Mouse (Mus musculus): ENCODE measurements around the gene Crabp2.

Crabp2 gene

DNA sequence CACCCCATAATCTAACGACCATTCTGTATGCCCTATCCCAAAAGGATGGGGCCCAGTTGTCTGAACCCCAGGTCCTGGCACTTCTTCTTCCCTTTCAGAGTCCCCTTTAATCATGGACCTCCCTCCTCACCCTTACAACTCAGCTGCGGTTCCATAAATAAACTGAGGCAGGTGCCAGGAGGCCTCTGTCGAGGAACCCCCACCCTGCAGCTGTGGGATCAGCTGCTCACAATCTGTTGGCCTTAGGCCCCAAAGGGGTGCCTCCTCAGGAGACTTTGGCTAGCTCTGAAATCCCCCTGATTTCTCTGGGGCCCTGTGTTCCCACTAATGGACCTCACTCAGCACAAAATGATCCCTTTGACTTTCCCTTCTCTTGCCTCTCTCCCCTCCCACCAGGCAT, 35.6 kb downstream of the Crabp2 start:
- DNase-seq (ENCODE audit: low spot score in 2 of 2) = no peak

DNA sequence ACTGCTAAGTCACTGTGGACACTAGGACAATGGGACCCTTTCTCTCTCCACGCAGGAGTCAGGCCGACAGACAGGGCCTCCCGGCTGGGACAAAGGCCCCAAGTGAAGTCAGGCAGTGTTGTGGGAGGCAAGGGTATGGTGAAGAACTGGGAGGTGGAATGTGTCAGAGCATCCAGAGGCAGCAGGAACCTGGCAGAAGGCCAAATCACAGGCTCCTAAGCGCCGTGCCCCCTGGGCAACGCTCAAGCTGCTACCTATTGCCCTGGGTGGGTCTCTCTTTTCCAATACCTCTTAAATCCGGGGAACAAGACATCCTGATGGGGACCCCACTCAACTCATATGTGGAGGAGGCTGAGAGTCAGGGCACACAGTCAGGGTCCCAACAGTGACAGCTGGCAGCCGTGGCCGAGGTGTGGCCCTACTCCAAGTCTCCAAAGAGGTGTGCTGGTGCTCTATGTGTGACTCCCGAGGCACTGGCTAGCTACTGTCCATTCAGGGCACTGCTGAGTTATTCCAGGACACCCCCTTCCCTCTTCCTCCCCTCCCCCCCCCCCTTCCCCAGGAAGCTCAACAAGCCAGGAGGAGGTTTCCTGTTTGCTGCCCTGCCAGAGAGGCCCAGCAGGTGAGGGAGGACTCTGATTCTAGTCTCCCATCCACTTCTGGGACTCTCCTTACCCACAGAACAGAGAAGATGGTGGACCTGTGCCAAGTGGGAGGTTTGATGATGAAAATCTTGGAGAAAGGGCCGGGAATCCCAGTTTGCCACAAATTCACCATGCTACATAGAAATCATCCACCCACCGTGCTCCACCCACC, 37.2 kb downstream of the Crabp2 start:
- peak in 1 of 2 experiments; percentile 30 for DNase-seq (ENCODE audit: low spot score in 2 of 2)

DNA sequence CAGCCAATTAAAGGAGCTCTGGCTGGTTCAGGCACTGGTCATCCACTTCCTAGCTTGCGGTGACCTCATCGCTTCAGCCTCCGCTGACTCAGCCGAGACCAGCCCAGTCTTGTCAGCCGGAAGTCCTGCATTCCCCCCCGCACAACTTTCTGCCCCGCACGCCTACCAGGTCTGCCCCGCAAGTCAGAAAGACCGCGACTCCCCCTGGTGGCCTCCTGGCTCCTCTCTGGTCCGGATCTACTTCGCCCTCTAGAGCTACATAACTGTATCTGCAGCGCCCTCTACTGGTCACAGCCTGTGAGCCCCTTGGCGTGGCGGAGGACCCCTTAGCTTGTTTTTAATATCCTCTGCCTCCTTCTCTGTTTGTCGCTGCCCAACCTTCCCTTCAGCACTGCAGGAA, 38.4 kb downstream of the Crabp2 start:
- peak; percentile 90 to 94 for DNase-seq (ENCODE audit: low spot score in 2 of 2)

DNA sequence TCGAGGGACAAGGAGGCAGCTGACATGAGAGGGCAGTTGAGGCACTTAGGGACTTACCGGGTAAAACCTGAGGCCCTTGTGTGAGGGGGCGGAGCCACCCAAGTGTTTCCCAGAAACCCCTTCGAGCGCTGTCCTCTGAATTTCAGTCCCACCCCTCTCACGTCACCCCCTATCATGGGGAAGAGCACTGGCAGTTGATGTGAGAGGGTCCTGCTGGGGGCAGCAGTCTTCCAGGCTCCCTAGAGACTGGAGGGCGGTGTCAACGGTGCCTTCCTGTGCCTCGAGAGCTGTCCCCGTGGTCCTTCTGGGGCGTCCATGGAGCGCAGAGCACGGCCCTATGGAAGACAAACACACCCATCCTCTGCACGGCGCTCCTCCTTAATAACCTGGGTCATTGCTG, 39.2 kb downstream of the Crabp2 start:
- no peak for DNase-seq (ENCODE audit: low spot score in 2 of 2)

DNA sequence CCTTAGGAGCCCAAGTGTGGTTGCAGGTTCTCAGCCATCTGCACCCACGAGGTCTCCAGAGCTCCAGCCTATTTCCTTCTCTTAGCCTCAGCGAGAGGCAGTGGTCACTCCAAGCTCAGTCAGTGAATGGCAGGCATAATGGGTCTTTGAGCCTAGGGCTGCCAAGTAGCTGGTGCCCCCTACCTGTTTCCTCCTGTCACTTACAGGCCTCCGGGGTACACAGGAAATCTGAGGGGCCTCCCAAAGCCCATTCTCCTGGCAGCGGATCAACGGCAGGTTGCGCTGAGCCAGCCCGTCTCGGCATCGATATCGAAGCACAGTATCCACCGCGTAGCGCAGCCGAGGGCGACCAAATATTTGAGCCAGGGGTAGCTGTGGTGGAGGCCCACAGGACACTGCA, 39.6 kb downstream of the Crabp2 start:
- no peak for DNase-seq (ENCODE audit: low spot score in 2 of 2)

DNA sequence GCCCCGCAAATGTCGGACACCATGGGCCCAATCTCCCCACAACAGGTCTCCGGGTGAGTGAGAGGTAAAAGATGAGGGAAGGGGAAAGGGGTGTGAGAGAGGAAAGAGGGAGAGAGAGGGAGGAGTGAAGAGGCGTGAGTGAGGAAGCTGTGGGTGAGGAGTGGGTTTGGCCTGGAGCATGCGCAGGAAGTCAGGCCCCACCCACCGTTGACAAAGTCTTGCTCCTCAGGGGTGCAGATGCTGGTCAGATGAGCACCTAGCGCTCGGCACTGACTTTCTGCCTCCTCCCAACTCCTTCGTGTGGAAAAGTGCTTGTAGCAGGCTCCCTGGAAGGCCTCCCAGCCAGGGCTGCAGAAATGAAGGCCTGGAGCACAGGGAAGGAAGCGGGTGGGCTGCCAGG, 41.5 kb downstream of the Crabp2 start:
- no peak for DNase-seq (ENCODE audit: low spot score in 2 of 2)

DNA sequence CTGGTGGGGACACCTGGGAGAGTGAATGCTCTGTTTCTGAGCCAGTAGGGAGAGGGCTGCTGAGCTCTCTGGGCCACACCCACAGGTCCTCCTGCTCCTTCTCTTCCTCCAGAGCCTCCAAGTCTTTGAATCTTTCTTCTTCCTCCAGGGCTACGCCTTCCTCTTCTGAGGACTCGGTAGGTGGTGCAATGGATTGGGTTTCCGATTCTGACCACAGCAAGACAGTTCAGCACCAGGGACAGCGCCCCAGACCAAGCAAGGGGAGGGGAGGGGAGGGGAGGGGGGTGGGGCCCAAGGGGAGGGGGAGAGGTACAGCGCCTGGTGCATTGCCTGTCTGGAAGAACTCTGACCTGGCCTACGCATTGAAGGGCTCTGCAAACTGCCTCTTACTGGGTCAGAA, 45.0 kb downstream of the Crabp2 start:
- DNase-seq (ENCODE audit: low spot score in 2 of 2) = no peak

DNA sequence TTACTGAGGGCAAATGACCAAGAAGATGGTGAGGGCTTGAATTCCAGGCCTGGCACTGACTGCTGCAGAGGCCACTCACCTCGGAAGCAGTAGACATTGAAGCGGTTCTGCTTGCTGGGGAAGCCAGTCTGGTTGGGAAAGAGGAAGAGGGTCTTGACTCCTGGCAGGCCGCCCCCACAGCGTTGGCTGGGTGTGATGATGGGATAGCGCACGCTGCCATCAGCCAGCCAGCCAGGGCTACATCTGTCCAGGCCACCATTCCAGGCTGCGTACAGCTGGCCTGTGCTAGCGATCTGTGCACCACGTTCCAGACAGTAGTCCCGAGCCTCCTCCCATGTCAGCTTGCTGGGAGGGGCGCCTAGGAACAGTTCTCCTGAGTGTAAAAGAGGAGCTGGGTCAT, 46.9 kb downstream of the Crabp2 start:
- DNase-seq (ENCODE audit: low spot score in 2 of 2) = no peak

DNA sequence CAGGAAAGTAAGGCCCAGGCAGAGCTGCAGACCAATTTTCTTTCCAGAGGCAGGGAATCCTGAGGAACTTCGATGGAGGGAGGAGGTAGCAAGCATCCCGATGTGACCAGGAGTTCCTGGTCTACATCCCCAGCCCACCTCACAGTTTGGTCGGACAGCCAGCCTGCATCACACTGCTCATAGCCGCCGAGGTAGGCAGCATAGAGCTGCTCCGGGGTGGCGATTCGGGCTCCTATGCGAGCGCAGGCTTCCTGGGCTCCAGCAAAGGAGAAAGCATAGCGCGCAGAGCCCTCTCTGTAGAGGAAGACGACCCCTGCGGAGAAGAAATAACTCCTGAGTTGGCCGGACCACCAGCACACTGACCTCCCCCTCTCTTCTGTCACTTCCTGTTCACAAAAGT, 47.9 kb downstream of the Crabp2 start:
- no peak for DNase-seq (ENCODE audit: low spot score in 2 of 2)

DNA sequence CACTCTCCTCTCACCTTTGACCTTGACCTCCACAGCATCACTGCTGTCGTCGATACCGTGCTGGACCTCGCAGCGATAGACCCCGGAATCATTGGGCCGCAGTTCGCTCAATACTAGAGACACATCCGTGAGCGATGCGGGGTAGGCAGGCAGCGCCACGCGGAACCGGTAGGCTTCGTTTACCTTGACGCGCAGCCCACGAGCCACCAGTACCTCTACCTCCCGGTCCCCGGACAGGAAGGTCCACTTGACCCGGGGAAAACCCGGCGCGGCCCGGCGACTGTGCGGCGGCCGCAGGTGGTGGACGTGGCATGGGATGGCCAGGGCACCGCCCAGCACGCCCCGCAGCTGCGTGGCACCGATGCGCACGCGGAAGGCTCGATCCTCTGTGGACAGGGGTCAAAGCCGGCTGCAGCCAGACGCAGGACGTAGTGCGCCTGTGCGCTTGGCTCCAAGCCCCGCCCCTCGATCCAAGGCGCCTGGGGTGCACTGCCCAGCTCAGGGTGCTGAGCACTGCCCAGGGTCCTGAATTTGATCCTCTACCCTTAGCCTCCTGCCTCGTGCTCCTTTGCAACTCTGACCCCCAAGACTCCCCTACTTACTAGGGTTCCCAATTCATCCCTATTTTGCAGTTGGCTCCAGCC, 48.6 kb downstream of the Crabp2 start:
- DNase-seq (ENCODE audit: low spot score in 2 of 2) = no peak

DNA sequence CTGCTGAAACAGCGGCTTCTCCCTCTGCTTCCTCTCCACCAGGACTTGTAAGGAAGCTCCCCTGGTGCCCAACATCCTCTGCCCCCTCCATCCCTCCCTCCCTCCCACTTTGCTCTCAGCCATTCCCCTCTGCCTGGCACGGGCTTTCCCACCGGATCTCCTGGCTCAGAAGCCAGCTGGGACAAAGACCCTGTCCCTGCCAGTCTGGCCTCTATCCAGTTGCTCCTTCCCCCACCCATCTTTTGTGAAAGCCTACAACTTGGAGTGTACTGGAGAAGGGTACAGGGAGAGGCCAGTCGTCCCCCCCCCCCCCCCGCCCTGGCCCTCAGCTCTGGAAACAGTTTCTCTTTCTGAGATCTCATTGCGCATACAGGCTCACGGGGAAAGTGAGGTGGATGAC, 50.3 kb downstream of the Crabp2 start:
- DNase-seq (ENCODE audit: low spot score in 2 of 2) = no peak

DNA sequence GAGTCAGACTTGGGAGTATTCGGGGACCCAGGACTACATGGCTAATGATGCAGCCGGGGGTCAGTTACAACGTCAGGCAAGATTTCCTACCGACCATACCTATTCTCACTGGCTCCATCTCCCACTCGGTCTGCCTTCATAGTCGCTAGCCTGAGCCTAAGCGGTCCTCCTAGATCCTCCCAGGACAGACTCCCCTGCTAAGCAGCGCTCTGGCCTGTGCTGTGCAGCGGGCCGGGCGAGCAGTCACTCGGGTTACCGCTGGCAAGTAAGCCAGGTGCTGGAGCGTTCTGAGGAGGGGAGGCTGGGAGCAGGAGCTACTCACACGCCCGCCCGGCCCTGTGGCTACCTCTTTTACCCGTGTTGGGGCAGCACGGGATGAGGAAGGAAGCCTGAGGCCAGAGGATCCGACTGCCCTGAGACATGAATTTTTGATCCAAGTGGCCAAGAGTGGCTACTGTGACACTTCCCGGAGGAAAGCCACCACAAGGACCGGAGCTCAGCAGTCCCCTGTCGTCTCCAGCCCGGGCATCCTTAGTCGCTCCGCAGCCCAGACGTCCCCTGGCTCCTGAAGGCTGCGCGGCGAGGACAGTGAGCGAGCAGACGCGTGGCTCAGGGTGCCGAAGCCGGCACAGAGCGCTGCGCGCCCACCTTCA, 50.9 kb downstream of the Crabp2 start:
- DNase-seq (ENCODE audit: low spot score in 2 of 2) = no peak

DNA sequence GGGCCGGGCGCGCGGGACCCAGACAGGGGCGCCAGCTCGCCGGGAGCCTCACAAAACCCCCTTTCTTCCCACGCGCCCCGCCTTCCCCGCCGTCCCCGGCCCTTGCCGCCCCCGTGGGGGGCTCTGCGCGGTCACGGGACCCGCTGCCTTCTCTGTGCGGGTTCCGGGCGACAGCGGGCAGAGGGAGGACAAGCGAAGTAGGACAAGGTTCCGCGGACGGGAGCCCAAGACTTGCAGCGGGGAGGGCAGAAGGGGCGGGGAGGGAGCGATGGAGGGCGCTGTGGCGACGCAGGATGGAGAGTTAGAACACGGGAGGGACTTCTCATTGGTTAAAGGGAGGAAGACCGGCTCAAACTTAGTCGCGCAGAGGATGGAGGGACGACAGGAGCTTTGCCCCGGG, 51.7 kb downstream of the Crabp2 start, which contains the start of gene Bcan:
Gene Bcan, minus strand, starts transcription at position 50 of the 400 bp plus-strand sequence.
- no peak for DNase-seq (ENCODE audit: low spot score in 2 of 2)

DNA sequence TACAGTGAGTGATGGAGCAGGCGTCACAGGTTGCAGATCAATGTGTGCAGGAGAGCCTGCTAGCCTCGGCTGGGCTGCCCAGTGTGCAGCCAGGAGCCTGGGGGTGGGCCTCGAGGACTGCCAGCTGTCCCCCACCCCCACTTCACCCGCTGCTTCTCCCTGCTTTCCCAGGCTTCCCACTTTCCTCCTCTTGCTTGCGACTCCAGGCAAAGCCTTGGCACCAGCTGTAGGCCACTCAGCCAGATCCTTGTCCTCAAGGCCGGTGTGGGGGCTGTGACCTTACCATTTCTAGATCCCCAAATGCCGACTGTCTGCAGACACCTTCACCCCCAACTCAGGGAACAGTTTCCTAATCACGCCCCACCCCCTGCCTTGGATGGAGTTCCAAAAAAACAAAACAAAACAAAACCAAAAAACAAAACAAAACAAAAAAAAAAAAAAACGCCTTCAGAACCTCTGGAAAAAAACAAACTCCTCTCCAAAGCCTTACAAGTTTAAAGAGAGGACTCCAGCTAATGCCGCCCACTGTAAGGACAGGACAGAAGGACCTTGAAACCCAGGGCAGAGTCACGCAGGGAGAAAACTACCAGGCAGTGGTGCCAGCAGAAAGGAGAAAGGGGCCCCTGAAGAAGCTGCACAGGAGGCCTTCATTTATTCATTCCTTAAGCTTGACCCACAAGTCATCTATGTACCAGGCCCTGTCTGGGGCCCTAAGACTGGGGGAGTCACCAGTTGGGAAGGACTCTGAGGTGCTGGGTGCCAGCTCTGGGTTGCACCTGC, 52.5 kb downstream of the Crabp2 start:
- DNase-seq (ENCODE audit: low spot score in 2 of 2) = no peak

DNA sequence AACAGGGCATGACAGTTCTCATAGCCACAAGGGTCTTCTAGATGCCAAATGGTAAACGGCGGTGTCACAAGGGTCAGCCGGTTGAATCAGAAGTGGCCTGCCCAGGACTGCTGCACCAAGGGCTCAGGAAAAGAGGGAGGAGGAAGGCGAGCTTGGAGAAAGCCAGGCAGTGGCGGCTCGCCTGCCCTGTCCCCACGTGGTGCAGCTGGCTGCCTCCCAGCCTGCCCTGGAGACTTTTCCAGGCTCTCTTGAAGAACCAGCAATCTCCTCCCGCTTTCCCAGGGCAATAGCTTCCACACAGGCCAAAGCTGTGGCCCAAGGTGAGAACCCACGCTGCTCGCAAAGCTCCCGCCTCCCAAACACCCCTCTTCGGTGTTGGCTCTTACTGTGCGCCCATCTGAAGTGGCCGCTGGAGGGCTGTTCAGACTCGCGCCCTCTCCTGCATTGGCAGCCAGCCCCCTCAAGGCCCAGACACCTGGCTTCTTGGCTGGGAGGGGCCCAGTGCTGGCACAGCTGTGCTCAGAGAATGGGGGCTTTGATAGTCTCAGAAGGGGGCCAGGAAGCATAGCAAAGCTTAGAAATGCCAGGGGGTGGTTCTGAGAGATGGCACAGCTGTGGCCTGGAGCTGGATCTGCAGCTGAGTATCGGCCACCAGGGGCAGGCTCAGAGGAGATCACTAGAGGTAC, 54.0 kb downstream of the Crabp2 start:
- no peak for DNase-seq (ENCODE audit: low spot score in 2 of 2)

All from heart, adult 9 months (tissue).